Mouse (Mus musculus): Measurements from ENCODE around the gene Ecsit.
A peak's percentile ranks its signal among the peaks of the same experiment; 100 is the strongest.

The Ecsit gene

GRCm38 (mm10) chr9:22122005-22122404 lies 36.8 kb upstream of the Ecsit start:
- no peak overlapping the region for H3K4me3 ChIP-seq (replicated peaks; ENCODE audit: low read length)
- H3K36me3 ChIP-seq (ENCODE audit: insufficient read depth, low read length), result peaks cover 5% of the 10 kb centered on the region; the same call in 1 of the 2 replicates
- TF ChIP-seq NANOG (IDR thresholded peaks at IDR 0.05; ENCODE audit: borderline replicate concordance, low read length), result no peak
- no peak for TF ChIP-seq CTCF (conservative IDR thresholded peaks at IDR 0.05; ENCODE audit: low read length)
- no peaks in the 10 kb centered on the region for H3K9me3 ChIP-seq (ENCODE audit: low read length)
- H3K4me1 ChIP-seq (replicated peaks; ENCODE audit: low read depth, low read length), result peaks cover 37% of the 10 kb centered on the region
- peaks cover 15% of the 10 kb centered on the region for H3K27me3 ChIP-seq (ENCODE audit: insufficient read depth, low read length)

- no peaks in the 10 kb centered on the region for H3K9me3 ChIP-seq (ENCODE audit: low read length)
- TF ChIP-seq CTCF (conservative IDR thresholded peaks at IDR 0.05; ENCODE audit: low read length) (no peak), NANOG (IDR thresholded peaks at IDR 0.05; ENCODE audit: borderline replicate concordance, low read length) (no peak)
- H3K4me3 ChIP-seq (replicated peaks; ENCODE audit: low read length), result no peak overlapping the region
Observed at GRCm38 (mm10) chr9:22121545-22121944, 36.3 kb upstream of the Ecsit start.

GRCm38 (mm10) chr9:22119543-22119942 lies 34.3 kb upstream of the Ecsit start:
- H3K27me3 ChIP-seq (ENCODE audit: insufficient read depth, low read length), result peaks cover 14% of the 10 kb centered on the region; the same call in 1 of the 2 replicates
- peaks cover 23% of the 10 kb centered on the region for H3K4me1 ChIP-seq (replicated peaks; ENCODE audit: low read depth, low read length)
- H3K4me3 ChIP-seq (replicated peaks; ENCODE audit: low read length), result no peak overlapping the region
- no peak for TF ChIP-seq NANOG (IDR thresholded peaks at IDR 0.05; ENCODE audit: borderline replicate concordance, low read length)
- TF ChIP-seq CTCF (conservative IDR thresholded peaks at IDR 0.05; ENCODE audit: low read length), result no peak
- TF ChIP-seq POU5F1 (IDR thresholded peaks at IDR 0.05; ENCODE audit: borderline replicate concordance, low read length), result no peak
- no peaks in the 10 kb centered on the region for H3K9me3 ChIP-seq (ENCODE audit: low read length)
- peaks cover 3% of the 10 kb centered on the region; the same call in 1 of the 2 replicates for H3K36me3 ChIP-seq (ENCODE audit: insufficient read depth, low read length)

More at GRCm38 (mm10) chr9:22121545-22121944, 36.3 kb upstream of the Ecsit start:
- H3K36me3 ChIP-seq (ENCODE audit: insufficient read depth, low read length), result 0 out of 2 replicates have a peak, but pooled peaks cover under 1% of the 10 kb centered on the region
- H3K4me1 ChIP-seq (replicated peaks; ENCODE audit: low read depth, low read length), result peaks cover 32% of the 10 kb centered on the region
- peaks cover 14% of the 10 kb centered on the region; the same call in 1 of the 2 replicates for H3K27me3 ChIP-seq (ENCODE audit: insufficient read depth, low read length)

- Histone ChIP-seq H3K9me3 (ENCODE audit: low read length) (no peaks in the 10 kb centered on the region), H3K4me1 (replicated peaks; ENCODE audit: low read depth, low read length) (peaks cover 23% of the 10 kb centered on the region), H3K27me3 (ENCODE audit: insufficient read depth, low read length) (peaks cover 13% of the 10 kb centered on the region; the same call in 1 of the 2 replicates), H3K36me3 (ENCODE audit: insufficient read depth, low read length) (peaks cover 19% of the 10 kb centered on the region), H3K4me3 (replicated peaks; ENCODE audit: low read length) (peak overlapping the region; percentile 93)
- no peak for TF ChIP-seq POU5F1 (IDR thresholded peaks at IDR 0.05; ENCODE audit: borderline replicate concordance, low read length)
- TF ChIP-seq CTCF (conservative IDR thresholded peaks at IDR 0.05; ENCODE audit: low read length), result peak; percentile 51
Observed at GRCm38 (mm10) chr9:22117754-22118456, 32.7 kb upstream of the Ecsit start.

GRCm38 (mm10) chr9:22116740-22117426 lies 31.6 kb upstream of the Ecsit start, which contains the start of gene Elof1:
TSS of gene Elof1 (minus strand) at chr9:22117172.
- Histone ChIP-seq H3K36me3 (ENCODE audit: insufficient read depth, low read length) (peaks cover 29% of the 10 kb centered on the region), H3K9me3 (ENCODE audit: low read length) (no peaks in the 10 kb centered on the region), H3K4me1 (replicated peaks; ENCODE audit: low read depth, low read length) (peaks cover 23% of the 10 kb centered on the region), H3K4me3 (replicated peaks; ENCODE audit: low read length) (peak within 1 kb of the TSS; percentile 93), H3K27me3 (ENCODE audit: insufficient read depth, low read length) (peaks cover 7% of the 10 kb centered on the region; the same call in 1 of the 2 replicates)
- TF ChIP-seq POU5F1 (IDR thresholded peaks at IDR 0.05; ENCODE audit: borderline replicate concordance, low read length) (no peak), CTCF (conservative IDR thresholded peaks at IDR 0.05; ENCODE audit: low read length) (no peak), NANOG (IDR thresholded peaks at IDR 0.05; ENCODE audit: borderline replicate concordance, low read length) (no peak)

GRCm38 (mm10) chr9:22116086-22116485 lies 30.8 kb upstream of the Ecsit start:
- peaks cover 37% of the 10 kb centered on the region for H3K36me3 ChIP-seq (ENCODE audit: insufficient read depth, low read length)
- no peak for TF ChIP-seq POU5F1 (IDR thresholded peaks at IDR 0.05; ENCODE audit: borderline replicate concordance, low read length)
- no peaks in the 10 kb centered on the region for H3K9me3 ChIP-seq (ENCODE audit: low read length)
- peaks cover 5% of the 10 kb centered on the region; the same call in 1 of the 2 replicates for H3K27me3 ChIP-seq (ENCODE audit: insufficient read depth, low read length)
- peak overlapping the region; percentile 93 for H3K4me3 ChIP-seq (replicated peaks; ENCODE audit: low read length)
- H3K4me1 ChIP-seq (replicated peaks; ENCODE audit: low read depth, low read length), result peaks cover 23% of the 10 kb centered on the region

GRCm38 (mm10) chr9:22115635-22116034 lies 30.4 kb upstream of the Ecsit start:
- H3K36me3 ChIP-seq (ENCODE audit: insufficient read depth, low read length), result peaks cover 42% of the 10 kb centered on the region
- H3K4me3 ChIP-seq (replicated peaks; ENCODE audit: low read length), result peak overlapping the region; percentile 93
- peaks cover 23% of the 10 kb centered on the region for H3K4me1 ChIP-seq (replicated peaks; ENCODE audit: low read depth, low read length)
- TF ChIP-seq NANOG (IDR thresholded peaks at IDR 0.05; ENCODE audit: borderline replicate concordance, low read length), result no peak
- no peak for TF ChIP-seq CTCF (conservative IDR thresholded peaks at IDR 0.05; ENCODE audit: low read length)
- TF ChIP-seq POU5F1 (IDR thresholded peaks at IDR 0.05; ENCODE audit: borderline replicate concordance, low read length), result no peak
- H3K9me3 ChIP-seq (ENCODE audit: low read length), result no peaks in the 10 kb centered on the region
- 0 out of 2 replicates have a peak, but pooled peaks cover 3% of the 10 kb centered on the region for H3K27me3 ChIP-seq (ENCODE audit: insufficient read depth, low read length)

- H3K36me3 ChIP-seq (ENCODE audit: insufficient read depth, low read length), result peaks cover 36% of the 10 kb centered on the region
- H3K9me3 ChIP-seq (ENCODE audit: low read length), result no peaks in the 10 kb centered on the region
- no peaks in the 10 kb centered on the region for H3K4me1 ChIP-seq (replicated peaks; ENCODE audit: low read depth, low read length)
- no peak for TF ChIP-seq POU5F1 (IDR thresholded peaks at IDR 0.05; ENCODE audit: borderline replicate concordance, low read length)
- no peak for TF ChIP-seq CTCF (conservative IDR thresholded peaks at IDR 0.05; ENCODE audit: low read length)
- TF ChIP-seq NANOG (IDR thresholded peaks at IDR 0.05; ENCODE audit: borderline replicate concordance, low read length), result no peak
- no peak overlapping the region for H3K4me3 ChIP-seq (replicated peaks; ENCODE audit: low read length)
- H3K27me3 ChIP-seq (ENCODE audit: insufficient read depth, low read length), result no peaks in the 10 kb centered on the region
Observed at GRCm38 (mm10) chr9:22108194-22108593, 23.0 kb upstream of the Ecsit start.

Data from E14TG2a.4 (cell line).